Mouse (Mus musculus) midbrain, embryonic 16.5 days (tissue): Measurements from ENCODE around the gene Cmtm7. TPM values are rescaled to one million over a fixed set of nuclear protein-coding genes. Genes with fewer than 3 reads are reported as not detected.

ENCODE experiments used
- ATAC-seq: fragments of 200-750 bp; cut with Nextera tagmentation; 2 replicates; pipeline ENCODE4 v1.8.0; 2017; ENCODE audit warnings: moderate TSS enrichment
- H3K27ac ChIP-seq: fragments of 300-500 bp; sonication (generic); 2 replicates; pipeline ENCODE4 v1.5.1; 2014; ENCODE audit warnings: mild to moderate bottlenecking, low read length, mixed read lengths
- H3K27me3 ChIP-seq: fragments of 300-500 bp; sonication (generic); 2 replicates; pipeline ENCODE4 v1.6.1; 2014; ENCODE audit warnings: low read depth, low read length, mixed read lengths; ENCODE audit not compliant: control insufficient read depth, insufficient read depth
- H3K36me3 ChIP-seq: fragments of 300-500 bp; sonication (generic); 2 replicates; pipeline ENCODE4 v1.6.1; 2014; ENCODE audit warnings: mild to moderate bottlenecking, low read length, moderate library complexity, mixed read lengths; ENCODE audit not compliant: control insufficient read depth, insufficient read depth
- H3K4me1 ChIP-seq: fragments of 300-500 bp; sonication (generic); 2 replicates; pipeline ENCODE4 v1.6.1; 2014; ENCODE audit warnings: mild to moderate bottlenecking, low read length, mixed read lengths; ENCODE audit not compliant: control insufficient read depth, insufficient read depth
- H3K4me2 ChIP-seq: fragments of 300-500 bp; sonication (generic); 2 replicates; pipeline ENCODE4 v1.6.1; 2014; ENCODE audit warnings: mild to moderate bottlenecking, low read length, mixed read lengths
- H3K4me3 ChIP-seq: fragments of 300-500 bp; sonication (generic); 2 replicates; pipeline ENCODE4 v1.5.1; 2014; ENCODE audit warnings: low read depth, mild to moderate bottlenecking, low read length, moderate library complexity, mixed read lengths
- H3K9ac ChIP-seq: fragments of 300-500 bp; sonication (generic); 2 replicates; pipeline ENCODE4 v1.6.1; 2014; ENCODE audit warnings: low read depth, low read length, mixed read lengths
- H3K9me3 ChIP-seq: fragments of 300-500 bp; sonication (generic); replicated peaks from 2 replicates; pipeline ENCODE4 v1.6.1; 2014; ENCODE audit warnings: mild to moderate bottlenecking, low read length, mixed read lengths; ENCODE audit not compliant: control insufficient read depth, poor library complexity, severe bottlenecking
- WGBS: fragments of 180-500 bp; shearing (Covaris S2); extraction: QIAGEN DNeasy Blood & Tissue Kit; methylation state at CpG from one replicate; pipeline ENCODE4 v1.1.7; 2014; 5-methylcytosine and 5-hydroxymethylcytosine counted together
- polyA plus RNA-seq: library from polyadenylated mRNA; unstranded; fragments of >200 nt; fragmentation: Nextera tagmentation; extraction: Ambion mirVana; gene quantifications from 2 replicates; pipeline ENCODE4 v1.2.1, GENCODE M21; 2015

Gene Cmtm7
- polyA plus RNA-seq, 1 experiment from 2014 or later, result 7.2 TPM

DNA sequence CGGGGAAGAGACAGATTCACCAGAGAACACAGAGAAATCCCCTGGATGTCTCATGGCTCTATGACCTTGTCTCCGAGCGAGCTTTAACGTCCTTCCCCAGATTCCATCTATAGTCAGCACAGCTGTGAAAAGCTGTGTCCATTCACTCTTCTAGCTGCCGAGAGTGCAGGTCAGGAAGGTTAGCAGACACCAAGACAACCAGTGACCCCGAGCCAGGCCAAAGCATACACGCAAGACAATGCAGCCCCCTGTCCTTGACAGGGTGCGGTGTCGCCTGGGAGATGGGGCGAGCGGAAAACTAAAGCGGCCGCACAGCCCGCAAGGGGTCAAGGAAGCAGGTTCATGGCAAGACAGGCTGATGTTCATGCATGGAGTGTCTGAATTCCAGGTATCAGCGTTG lies 19.6 kb upstream of the Cmtm7 start:
- Histone ChIP-seq H3K9ac (no peak overlapping the region), H3K4me1 (0 out of 2 replicates have a peak, but pooled peaks cover 2% of the 10 kb centered on the region), H3K27ac (no peak overlapping the region), H3K27me3 (no peaks in the 10 kb centered on the region), H3K36me3 (no peaks in the 10 kb centered on the region), H3K4me3 (no peak overlapping the region), H3K4me2 (no peak overlapping the region), H3K9me3 (no peaks in the 10 kb centered on the region)
- 24% methylated on average over 15 of the region's 15 CpGs for WGBS
- no peak for ATAC-seq

DNA sequence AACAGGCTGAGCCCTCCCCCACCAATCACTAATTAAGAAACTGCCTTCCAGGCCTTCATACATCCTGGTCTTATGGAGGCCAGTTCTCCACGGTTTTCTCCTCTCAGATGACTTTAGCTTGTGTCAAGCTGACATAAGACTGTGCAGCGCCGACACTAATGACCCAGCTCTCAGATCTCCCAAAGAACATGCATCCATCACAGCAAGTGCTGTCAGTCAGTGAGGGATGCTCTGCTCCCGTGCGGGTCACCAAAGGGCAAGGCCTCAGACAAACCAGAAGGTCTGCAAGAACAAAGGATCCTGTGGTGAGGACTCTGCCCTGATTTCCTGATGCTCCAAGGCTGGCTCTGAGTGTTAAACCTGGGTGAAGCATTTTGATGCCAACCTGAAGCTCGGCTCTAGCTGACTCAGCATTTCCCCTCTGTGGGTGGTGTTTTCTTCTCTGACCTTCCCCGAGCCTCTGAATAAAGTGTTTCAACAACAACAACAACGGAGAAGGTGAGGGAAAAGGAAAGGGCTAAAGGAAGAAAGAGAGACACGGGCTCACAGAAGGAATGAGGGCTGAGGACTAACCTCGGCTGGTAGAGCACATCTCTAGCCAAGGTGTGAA lies 17.9 kb upstream of the Cmtm7 start:
- 42% methylated on average over 10 of the region's 10 CpGs for WGBS
- no peaks in the 10 kb centered on the region for H3K36me3 ChIP-seq
- H3K4me1 ChIP-seq, result 0 out of 2 replicates have a peak, but pooled peaks cover 2% of the 10 kb centered on the region
- no peak overlapping the region for H3K27ac ChIP-seq
- H3K9me3 ChIP-seq, result no peaks in the 10 kb centered on the region
- H3K9ac ChIP-seq, result no peak overlapping the region
- H3K4me2 ChIP-seq, result no peak overlapping the region
- H3K4me3 ChIP-seq, result no peak overlapping the region
- ATAC-seq, result no peak
- no peaks in the 10 kb centered on the region for H3K27me3 ChIP-seq

DNA sequence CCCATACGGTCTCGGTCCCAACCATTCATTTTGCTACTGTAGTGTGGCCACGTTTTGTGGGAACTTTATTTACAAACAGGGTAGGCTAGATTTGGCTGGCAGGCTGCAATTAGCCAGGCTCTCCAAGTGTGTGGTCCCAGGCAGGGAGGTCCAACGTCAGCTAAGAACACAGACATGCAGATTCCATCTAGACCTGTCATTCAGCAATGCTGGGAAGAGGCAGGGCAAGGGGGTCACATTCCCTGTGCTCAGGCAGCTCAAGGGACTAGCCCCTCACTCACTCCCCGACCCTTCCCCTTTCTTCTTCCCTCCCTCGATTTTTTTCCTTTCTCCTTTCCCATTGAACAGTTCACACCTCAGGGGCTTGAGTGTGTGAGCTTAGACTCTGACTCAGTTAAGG lies 17.2 kb upstream of the Cmtm7 start:
- Histone ChIP-seq H3K4me3 (no peak overlapping the region), H3K27ac (no peak overlapping the region), H3K4me1 (0 out of 2 replicates have a peak, but pooled peaks cover 2% of the 10 kb centered on the region), H3K4me2 (no peak overlapping the region), H3K9me3 (no peaks in the 10 kb centered on the region), H3K36me3 (no peaks in the 10 kb centered on the region), H3K9ac (no peak overlapping the region), H3K27me3 (no peaks in the 10 kb centered on the region)
- ATAC-seq, result no peak
- 44% methylated on average over 6 of the region's 6 CpGs for WGBS

GRCm38 (mm10) chr9:114797329-114798004 lies 15.8 kb upstream of the Cmtm7 start:
- no peaks in the 10 kb centered on the region for H3K9me3 ChIP-seq
- no peak overlapping the region for H3K9ac ChIP-seq
- peak; percentile 90; the same call in 1 of the 2 replicates for ATAC-seq

GRCm38 (mm10) chr9:114796473-114797050 lies 14.9 kb upstream of the Cmtm7 start:
- Histone ChIP-seq H3K27ac (no peak overlapping the region), H3K27me3 (no peaks in the 10 kb centered on the region), H3K4me1 (0 out of 2 replicates have a peak, but pooled peaks cover 2% of the 10 kb centered on the region), H3K9me3 (no peaks in the 10 kb centered on the region), H3K4me3 (no peak overlapping the region), H3K4me2 (no peak overlapping the region), H3K9ac (no peak overlapping the region), H3K36me3 (no peaks in the 10 kb centered on the region)
- WGBS, result 48% methylated on average over 10 of the region's 11 CpGs
- no peak for ATAC-seq

More at GRCm38 (mm10) chr9:114797329-114798004, 15.8 kb upstream of the Cmtm7 start:
- Histone ChIP-seq H3K27ac (no peak overlapping the region), H3K27me3 (no peaks in the 10 kb centered on the region), H3K4me1 (0 out of 2 replicates have a peak, but pooled peaks cover 2% of the 10 kb centered on the region), H3K36me3 (no peaks in the 10 kb centered on the region), H3K4me3 (no peak overlapping the region), H3K4me2 (no peak overlapping the region)
- WGBS, result 50% methylated on average over 11 of the region's 11 CpGs

- H3K4me3 ChIP-seq, result no peak overlapping the region
- H3K9me3 ChIP-seq, result no peaks in the 10 kb centered on the region
- no peak overlapping the region for H3K9ac ChIP-seq
- H3K27ac ChIP-seq, result no peak overlapping the region
- no peak for ATAC-seq
- H3K4me2 ChIP-seq, result no peak overlapping the region
- WGBS, result 77% methylated on average over 4 of the region's 4 CpGs
- H3K4me1 ChIP-seq, result no peaks in the 10 kb centered on the region
- no peaks in the 10 kb centered on the region for H3K36me3 ChIP-seq
- no peaks in the 10 kb centered on the region for H3K27me3 ChIP-seq
These were observed 12.8 kb upstream of the Cmtm7 start for GRCm38 (mm10) chr9:114794491-114794890.

- no peak overlapping the region for H3K9ac ChIP-seq
- H3K36me3 ChIP-seq, result no peaks in the 10 kb centered on the region
- H3K27ac ChIP-seq, result no peak overlapping the region
- ATAC-seq, result no peak
- H3K27me3 ChIP-seq, result no peaks in the 10 kb centered on the region
- WGBS, result 87% methylated on average over 9 of the region's 9 CpGs
- H3K4me3 ChIP-seq, result no peak overlapping the region
- H3K9me3 ChIP-seq, result no peaks in the 10 kb centered on the region
- H3K4me1 ChIP-seq, result no peaks in the 10 kb centered on the region
- no peak overlapping the region for H3K4me2 ChIP-seq
These were observed 12.2 kb upstream of the Cmtm7 start for GRCm38 (mm10) chr9:114793764-114794295.

DNA sequence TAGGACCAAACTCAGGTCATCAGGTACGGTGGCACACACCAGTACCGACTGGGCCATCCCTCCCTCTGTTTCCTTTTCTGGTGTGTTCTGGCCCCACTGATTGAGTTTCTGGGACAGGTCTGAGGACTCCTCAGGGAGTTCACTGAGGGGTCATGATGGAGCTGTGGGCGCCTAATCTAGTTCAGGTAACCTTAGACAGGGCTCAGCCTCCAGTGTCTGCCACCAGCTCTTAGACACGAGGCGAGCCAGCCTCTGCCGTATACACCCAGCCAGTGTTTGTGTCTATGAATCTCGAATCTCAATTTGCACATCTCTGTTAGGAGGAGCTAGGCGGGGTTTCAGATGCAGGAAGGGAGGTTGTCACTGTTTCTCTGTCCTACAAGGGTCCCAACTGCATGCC lies 8.3 kb upstream of the Cmtm7 start:
- Histone ChIP-seq H3K4me2 (no peak overlapping the region), H3K4me1 (no peaks in the 10 kb centered on the region), H3K9ac (no peak overlapping the region), H3K4me3 (no peak overlapping the region), H3K27me3 (no peaks in the 10 kb centered on the region), H3K36me3 (no peaks in the 10 kb centered on the region), H3K9me3 (no peaks in the 10 kb centered on the region), H3K27ac (no peak overlapping the region)
- 86% methylated on average over 8 of the region's 8 CpGs for WGBS
- no peak for ATAC-seq

DNA sequence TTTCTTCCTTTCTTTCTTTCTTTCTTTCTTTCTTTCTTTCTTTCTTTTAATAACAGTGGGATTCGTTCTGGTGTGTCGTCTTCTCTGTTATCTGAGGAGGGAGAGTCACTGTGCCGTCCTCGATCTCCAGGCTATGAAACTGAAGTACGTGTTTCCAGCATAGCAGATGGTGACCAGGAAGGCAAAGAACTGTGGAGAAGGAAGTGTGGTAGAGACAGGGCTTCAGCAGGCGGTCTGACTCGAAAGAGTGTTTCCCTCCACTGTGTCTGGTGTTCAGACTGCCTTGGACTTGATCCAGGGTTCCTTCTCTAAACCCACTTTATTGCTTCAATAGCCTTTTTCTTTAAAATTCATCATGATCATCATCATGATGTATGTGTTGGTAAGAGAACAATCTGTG lies 7.9 kb upstream of the Cmtm7 start:
- no peak for ATAC-seq
- WGBS, result 81% methylated on average over 7 of the region's 7 CpGs
- H3K4me1 ChIP-seq, result no peaks in the 10 kb centered on the region
- H3K9me3 ChIP-seq, result no peaks in the 10 kb centered on the region
- H3K4me2 ChIP-seq, result no peak overlapping the region
- H3K9ac ChIP-seq, result no peak overlapping the region
- no peaks in the 10 kb centered on the region for H3K27me3 ChIP-seq
- no peak overlapping the region for H3K4me3 ChIP-seq
- no peak overlapping the region for H3K27ac ChIP-seq
- H3K36me3 ChIP-seq, result no peaks in the 10 kb centered on the region
